Mouse (Mus musculus) embryonic facial prominence, embryonic 11.5 days (tissue): ENCODE measurements around the gene Mycn. TPM values are rescaled to one million over a fixed set of nuclear protein-coding genes. Genes with fewer than 3 reads are reported as not detected.

ENCODE experiments used
- ATAC-seq: fragments of 200-750 bp; cut with Nextera tagmentation; replicated peaks from 2 replicates; pipeline ENCODE4 v1.8.0; 2017; ENCODE audit warnings: low read depth; ENCODE audit not compliant: insufficient number of reproducible peaks, low FRiP score, low TSS enrichment
- DNase-seq: peaks from one replicate; pipeline ENCODE4 v3.0.0-alpha.2; 2015; ENCODE audit warnings: low spot score
- H3K27ac ChIP-seq: fragments of 300-500 bp; sonication (generic); replicated peaks from 2 replicates; pipeline ENCODE4 v1.5.1; 2014; ENCODE audit warnings: mild to moderate bottlenecking, low read depth, low read length, control low read depth
- H3K27me3 ChIP-seq: fragments of 300-500 bp; sonication (generic); 2 replicates; pipeline ENCODE4 v1.6.1; 2014; ENCODE audit warnings: mild to moderate bottlenecking, low read length, moderate library complexity, mixed read lengths; ENCODE audit not compliant: control insufficient read depth, insufficient read depth
- H3K36me3 ChIP-seq: fragments of 300-500 bp; sonication (generic); replicated peaks from 2 replicates; pipeline ENCODE4 v1.6.1; 2014; ENCODE audit warnings: low read depth, mild to moderate bottlenecking, low read length, moderate library complexity, mixed read lengths; ENCODE audit not compliant: control insufficient read depth, insufficient read depth
- H3K4me1 ChIP-seq: fragments of 300-500 bp; sonication (generic); 2 replicates; pipeline ENCODE4 v1.6.1; 2014; ENCODE audit warnings: low read length, mixed read lengths; ENCODE audit not compliant: control insufficient read depth, insufficient read depth
- H3K4me2 ChIP-seq: fragments of 300-500 bp; sonication (generic); 2 replicates; pipeline ENCODE4 v1.6.1; 2014; ENCODE audit warnings: low read depth, mild to moderate bottlenecking, control low read depth, low read length, moderate library complexity
- H3K4me3 ChIP-seq: fragments of 300-500 bp; sonication (generic); 2 replicates; pipeline ENCODE4 v1.5.1; 2014; ENCODE audit warnings: low read depth, low read length, control low read depth
- H3K9ac ChIP-seq: fragments of 300-500 bp; sonication (generic); replicated peaks from 2 replicates; pipeline ENCODE4 v1.6.1; 2014; ENCODE audit warnings: mild to moderate bottlenecking, control low read depth, low read length
- H3K9me3 ChIP-seq: fragments of 300-500 bp; sonication (generic); replicated peaks from 2 replicates; pipeline ENCODE4 v1.6.1; 2016; ENCODE audit warnings: mild to moderate bottlenecking, low read length, inconsistent platforms, mixed read lengths; ENCODE audit not compliant: control insufficient read depth
- WGBS: fragments of 180-500 bp; shearing (Covaris S2); extraction: QIAGEN DNeasy Blood & Tissue Kit; methylation state at CpG from one replicate; pipeline ENCODE4 v1.1.7; 2014; 5-methylcytosine and 5-hydroxymethylcytosine counted together
- polyA plus RNA-seq: library from polyadenylated mRNA; unstranded; fragments of >200 nt; fragmentation: Nextera tagmentation; extraction: Ambion mirVana; gene quantifications from 2 replicates; pipeline ENCODE4 v1.2.1, GENCODE M21; 2014

Gene Mycn
- polyA plus RNA-seq, 1 experiment from 2014 or later: 93.9 TPM

DNA sequence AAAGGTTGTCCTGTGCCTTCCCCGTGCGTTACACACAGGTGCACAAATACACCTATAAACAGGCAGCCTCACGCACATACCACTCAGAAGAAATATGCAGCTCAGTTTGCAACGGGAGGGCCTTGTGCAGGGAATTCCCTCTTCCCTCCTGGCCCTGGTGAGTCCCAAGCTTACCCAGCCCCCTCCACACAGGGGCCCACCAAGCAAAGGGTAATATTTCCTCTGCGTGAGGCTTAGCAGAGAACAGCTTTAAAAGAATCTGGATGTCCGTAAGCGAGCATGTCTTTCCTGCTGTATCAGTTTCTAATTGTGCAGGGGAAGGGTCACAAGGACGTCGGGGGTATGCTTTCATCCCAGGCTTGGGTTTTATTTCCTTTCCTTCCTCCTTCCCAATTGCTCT, 25.4 kb downstream of the Mycn start:
- Histone ChIP-seq H3K27ac (no peak overlapping the region; the same call in 1 of the 2 replicates), H3K36me3 (no peaks in the 10 kb centered on the region), H3K9ac (no peak overlapping the region), H3K27me3 (no peaks in the 10 kb centered on the region), H3K4me3 (no peak overlapping the region), H3K9me3 (no peaks in the 10 kb centered on the region), H3K4me1 (peaks cover 7% of the 10 kb centered on the region), H3K4me2 (no peak overlapping the region)
- ATAC-seq: peak; percentile 52; the same call in 1 of the 2 replicates
- 19% methylated on average over 9 of the region's 9 CpGs for WGBS
- DNase-seq: peak; percentile 75

DNA sequence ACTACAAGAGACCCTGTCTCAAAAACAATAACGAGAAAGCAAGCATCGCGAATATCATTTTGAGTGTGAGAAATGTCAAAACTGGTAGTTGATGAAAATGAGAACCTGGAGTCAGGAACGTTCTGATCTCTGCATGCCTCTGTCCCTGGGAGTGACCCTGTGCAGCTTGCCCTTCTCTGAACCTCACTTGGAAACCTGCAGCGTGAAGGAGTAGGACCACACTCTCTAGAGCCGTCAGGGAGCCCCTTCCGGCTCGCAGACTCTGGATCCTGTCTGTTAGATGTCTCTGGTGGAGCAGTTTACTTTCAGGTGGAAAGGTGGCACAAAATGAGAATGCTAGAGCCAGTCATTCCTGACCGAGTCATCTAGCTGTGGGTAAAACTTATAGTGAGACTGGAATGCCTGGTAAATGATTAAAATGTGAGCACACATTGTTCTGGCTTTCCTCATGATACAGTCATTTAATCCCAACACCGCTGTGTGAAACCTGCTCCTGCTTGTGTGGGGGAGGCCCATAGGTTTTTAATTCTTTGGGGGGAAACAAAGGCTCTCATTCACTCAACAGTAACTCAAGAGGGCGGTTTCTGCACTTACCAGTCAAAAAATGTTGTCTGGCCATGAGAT, 31.2 kb downstream of the Mycn start:
- Histone ChIP-seq H3K4me3 (no peak overlapping the region), H3K9me3 (no peaks in the 10 kb centered on the region), H3K27ac (no peak overlapping the region), H3K27me3 (no peaks in the 10 kb centered on the region), H3K9ac (no peak overlapping the region), H3K4me1 (peaks cover 2% of the 10 kb centered on the region; the same call in 1 of the 2 replicates), H3K36me3 (no peaks in the 10 kb centered on the region), H3K4me2 (no peak overlapping the region)
- DNase-seq (no peak), ATAC-seq (no peak)
- 77% methylated on average over 11 of the region's 11 CpGs for WGBS

DNA sequence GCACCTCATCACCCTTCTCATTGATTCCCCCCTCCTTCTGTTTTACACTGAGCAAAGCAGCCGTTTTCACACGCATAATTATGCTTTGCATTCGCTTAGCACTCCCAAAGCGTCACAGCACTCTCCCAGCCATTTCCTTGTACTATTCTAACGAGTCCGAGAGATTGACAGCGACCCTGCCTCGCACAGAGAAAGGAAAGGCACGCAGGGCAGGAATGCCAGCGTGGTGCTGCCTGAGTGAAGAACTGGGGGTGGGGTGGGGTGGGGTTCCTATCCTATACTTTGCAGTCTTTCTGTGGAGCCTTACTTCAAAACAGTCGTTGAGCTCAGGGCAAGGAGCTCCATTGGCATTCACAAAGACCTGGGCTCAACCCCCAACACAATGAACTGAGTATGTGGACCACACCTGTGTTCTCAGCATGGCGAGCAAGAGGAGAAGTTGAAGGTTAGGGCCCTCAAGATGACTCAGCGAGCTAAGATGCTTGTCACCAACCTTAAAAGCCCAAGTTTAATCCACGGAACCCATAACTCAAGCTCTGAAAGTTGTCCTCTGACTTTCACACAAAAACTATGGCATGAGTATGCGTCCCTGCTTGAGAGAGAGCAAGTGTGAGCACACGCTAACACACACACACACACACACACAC, 32.0 kb downstream of the Mycn start:
- H3K4me1 ChIP-seq: peaks cover 4% of the 10 kb centered on the region
- DNase-seq (no peak), ATAC-seq (no peak)
- H3K36me3 ChIP-seq: no peaks in the 10 kb centered on the region
- no peaks in the 10 kb centered on the region for H3K9me3 ChIP-seq
- no peaks in the 10 kb centered on the region for H3K27me3 ChIP-seq
- H3K4me3 ChIP-seq: no peak overlapping the region
- no peak overlapping the region for H3K4me2 ChIP-seq
- H3K9ac ChIP-seq: no peak overlapping the region
- no peak overlapping the region for H3K27ac ChIP-seq
- WGBS: 62% methylated on average over 16 of the region's 16 CpGs

GRCm38 (mm10) chr12:12906771-12907170, 34.9 kb downstream of the Mycn start:
- DNase-seq: peak; percentile 53
- no peaks in the 10 kb centered on the region for H3K27me3 ChIP-seq
- H3K9me3 ChIP-seq: no peaks in the 10 kb centered on the region
- no peak overlapping the region for H3K4me2 ChIP-seq
- no peak for ATAC-seq
- H3K4me3 ChIP-seq: no peak overlapping the region
- H3K27ac ChIP-seq: no peak overlapping the region
- 34% methylated on average over 6 of the region's 6 CpGs for WGBS
- peaks cover 9% of the 10 kb centered on the region for H3K4me1 ChIP-seq
- H3K9ac ChIP-seq: no peak overlapping the region
- H3K36me3 ChIP-seq: no peaks in the 10 kb centered on the region

GRCm38 (mm10) chr12:12906321-12906720, 35.4 kb downstream of the Mycn start:
- ATAC-seq: no peak
- Histone ChIP-seq H3K4me3 (no peak overlapping the region), H3K9ac (no peak overlapping the region), H3K9me3 (no peaks in the 10 kb centered on the region), H3K4me2 (no peak overlapping the region), H3K27ac (no peak overlapping the region), H3K4me1 (peaks cover 9% of the 10 kb centered on the region), H3K36me3 (no peaks in the 10 kb centered on the region), H3K27me3 (no peaks in the 10 kb centered on the region)
- no peak for DNase-seq
- 62% methylated on average over 8 of the region's 8 CpGs for WGBS

- H3K4me1 ChIP-seq: peaks cover 9% of the 10 kb centered on the region
- H3K27ac ChIP-seq: no peak overlapping the region
- WGBS: 34% methylated on average over 6 of the region's 6 CpGs
- no peaks in the 10 kb centered on the region for H3K27me3 ChIP-seq
- ATAC-seq (no peak; the same call in 1 of the 2 replicates), DNase-seq (no peak)
- H3K4me2 ChIP-seq: no peak overlapping the region
- H3K9ac ChIP-seq: no peak overlapping the region; the same call in 1 of the 2 replicates
- H3K4me3 ChIP-seq: no peak overlapping the region
- H3K36me3 ChIP-seq: no peaks in the 10 kb centered on the region
- H3K9me3 ChIP-seq: no peaks in the 10 kb centered on the region
Observed at GRCm38 (mm10) chr12:12905117-12905516, 36.6 kb downstream of the Mycn start.

GRCm38 (mm10) chr12:12904512-12904953, 37.2 kb downstream of the Mycn start:
- H3K27ac ChIP-seq: 0 out of 2 replicates have a peak overlapping the region, but pooled peaks have one; percentile 38
- H3K4me1 ChIP-seq: peaks cover 9% of the 10 kb centered on the region
- peak; percentile 80 for DNase-seq
- H3K9ac ChIP-seq: peak overlapping the region; percentile 51
- H3K27me3 ChIP-seq: no peaks in the 10 kb centered on the region
- WGBS: 6% methylated on average over 23 of the region's 23 CpGs
- no peaks in the 10 kb centered on the region for H3K9me3 ChIP-seq
- ATAC-seq: peak; percentile 85
- no peak overlapping the region for H3K4me3 ChIP-seq
- H3K36me3 ChIP-seq: no peaks in the 10 kb centered on the region
- peak overlapping the region; percentile 45 for H3K4me2 ChIP-seq

DNA sequence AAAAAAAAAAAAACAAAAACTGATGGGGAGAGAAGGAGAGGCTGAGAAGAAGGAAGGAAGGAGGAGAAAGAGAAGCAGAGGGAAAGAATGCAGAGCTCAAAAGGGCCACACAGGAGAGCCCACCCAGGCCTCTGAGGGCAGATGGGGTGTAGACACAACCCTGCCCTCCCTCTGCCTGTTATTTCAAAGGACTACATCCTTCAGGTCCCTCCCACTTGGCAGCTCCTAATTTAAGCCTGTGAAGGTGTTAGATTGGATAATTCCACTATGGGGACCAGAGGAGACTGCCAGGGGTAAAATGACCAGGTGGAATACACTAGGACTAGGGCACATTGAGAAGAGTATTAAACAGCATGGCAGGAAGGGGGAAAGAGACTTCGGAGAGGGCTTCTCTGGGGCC, 37.6 kb downstream of the Mycn start:
- Histone ChIP-seq H3K36me3 (no peaks in the 10 kb centered on the region), H3K4me1 (peaks cover 9% of the 10 kb centered on the region), H3K27me3 (no peaks in the 10 kb centered on the region), H3K27ac (no peak overlapping the region), H3K4me3 (no peak overlapping the region), H3K9me3 (no peaks in the 10 kb centered on the region), H3K9ac (peak overlapping the region; percentile 51), H3K4me2 (peak overlapping the region; percentile 45)
- ATAC-seq (peak; percentile 10; the same call in 1 of the 2 replicates), DNase-seq (no peak)
- 22% methylated on average over 1 of the region's 1 CpGs for WGBS
